Mouse (Mus musculus): ENCODE data around the gene Olfr1449.
"Not testable (repeated sequence)": the region's sequence is repeated elsewhere in the genome, so short reads cannot be mapped to it uniquely, and the experiment has no call there.

Olfr1449 gene

DNA sequence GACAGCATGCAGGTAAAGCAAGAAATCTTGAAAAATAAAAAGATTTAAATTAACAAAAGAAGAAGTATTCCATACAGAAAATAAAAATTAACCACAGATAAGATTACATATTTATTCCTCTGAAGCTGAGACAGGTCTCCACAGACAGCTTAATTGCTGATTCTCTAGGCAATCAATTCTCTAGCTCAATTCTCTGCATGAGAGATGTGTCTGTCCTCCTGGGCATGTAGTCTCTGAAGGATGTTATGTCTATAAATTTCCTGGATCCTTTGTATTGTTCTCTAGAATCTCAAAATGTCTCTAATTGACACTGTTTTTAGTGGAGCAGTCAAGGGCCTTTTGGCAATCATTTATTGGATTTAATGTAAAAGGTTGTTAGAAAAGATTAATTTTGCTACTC lies at the start of gene Olfr1449:
Gene Olfr1449 (plus strand): TSS at position 301 of the 400 bp plus-strand sequence.
- ATAC-seq (ENCODE audit: insufficient number of reproducible peaks, low FRiP score, low TSS enrichment) = no peak

DNA sequence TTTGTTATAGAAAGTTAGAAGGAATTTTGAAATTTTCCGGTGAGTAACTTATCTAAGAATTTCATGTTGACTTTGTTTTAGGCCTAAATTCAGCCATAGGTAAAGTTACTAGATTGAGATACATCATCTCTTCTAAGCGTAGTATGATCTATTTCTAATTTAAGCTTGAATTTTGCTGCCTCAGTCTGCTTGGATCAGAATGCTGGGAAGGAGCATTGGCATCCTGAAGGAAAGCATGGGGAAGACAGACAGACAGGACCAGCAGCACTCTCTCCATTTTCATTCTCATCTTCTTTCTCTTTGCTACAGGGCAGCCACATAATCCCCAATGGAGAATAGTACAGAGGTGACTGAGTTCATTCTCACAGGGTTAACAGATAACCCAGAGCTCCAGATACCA lies 47.1 kb upstream of the Olfr1449 start, which contains the start of gene Olfr1445:
Gene Olfr1445 (plus strand): TSS at position 301 of the 400 bp plus-strand sequence.
- no peak for ATAC-seq (ENCODE audit: insufficient number of reproducible peaks, low FRiP score, low TSS enrichment)

DNA sequence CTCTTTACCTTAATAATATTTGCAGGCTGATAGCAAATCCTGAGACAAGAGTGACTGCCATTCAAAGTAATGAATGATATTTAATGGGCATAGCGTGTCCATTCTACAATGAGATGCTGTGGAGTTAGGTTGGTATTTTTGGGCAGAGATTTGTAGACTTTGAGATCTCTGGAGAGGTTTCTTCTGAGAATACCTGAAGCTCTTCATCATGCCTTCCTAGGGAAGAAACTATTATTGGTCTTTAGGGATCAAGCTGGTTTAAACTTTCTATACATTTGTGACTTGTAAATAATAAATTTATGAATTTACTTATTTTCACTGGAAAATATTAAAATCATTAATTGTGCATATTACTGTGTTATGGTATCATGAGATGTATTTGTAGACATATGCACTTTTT lies 37.2 kb upstream of the Olfr1449 start, which contains the start of gene Olfr1446:
Gene Olfr1446 (minus strand): TSS at position 101 of the 400 bp plus-strand sequence.
- ATAC-seq (ENCODE audit: insufficient number of reproducible peaks, low FRiP score, low TSS enrichment) = no peak

DNA sequence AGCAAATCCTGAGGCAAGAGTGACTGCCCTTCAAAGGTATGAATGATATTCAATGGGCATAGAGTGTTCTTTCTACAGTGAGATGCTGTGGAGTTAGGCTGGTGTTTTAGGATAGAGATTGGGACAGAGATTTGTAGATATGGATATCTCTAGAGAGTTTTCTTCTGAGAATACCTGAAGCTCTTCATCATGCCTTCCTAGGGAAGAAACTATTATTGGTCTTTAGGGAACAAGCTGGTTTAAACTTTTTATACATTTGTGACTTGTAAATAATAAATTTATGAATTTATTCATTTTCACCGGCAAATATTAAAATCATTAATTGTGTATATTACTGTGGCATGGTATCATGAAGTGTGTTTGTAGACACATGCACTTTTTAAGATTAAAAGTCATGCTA lies 27.0 kb upstream of the Olfr1449 start, which contains the start of gene Olfr1447:
Gene Olfr1447 (minus strand): TSS at position 101 of the 400 bp plus-strand sequence.
- ATAC-seq (ENCODE audit: insufficient number of reproducible peaks, low FRiP score, low TSS enrichment) = no peak

DNA sequence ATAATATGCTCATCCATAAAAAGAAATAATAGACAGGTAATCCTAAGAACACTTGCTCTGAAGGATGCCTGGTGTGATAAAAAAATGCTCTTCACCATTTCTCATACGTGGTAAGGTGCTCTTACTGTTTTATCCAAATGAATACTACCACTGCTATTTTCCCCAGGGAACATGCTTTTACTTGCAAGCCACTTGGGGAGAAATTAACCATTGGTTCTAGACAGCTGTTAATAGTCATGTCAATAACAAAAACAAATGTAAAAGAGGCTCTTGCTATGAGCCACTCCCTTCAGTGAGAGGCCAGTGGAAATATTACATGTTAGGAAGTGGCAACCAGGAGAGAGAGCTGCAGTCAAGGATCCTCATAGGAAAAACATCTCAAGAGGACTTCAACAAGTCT lies 6.3 kb upstream of the Olfr1449 start, which contains the start of gene Olfr1448:
Gene Olfr1448 (minus strand): TSS at position 101 of the 400 bp plus-strand sequence.
- ATAC-seq (ENCODE audit: insufficient number of reproducible peaks, low FRiP score, low TSS enrichment) = no peak

DNA sequence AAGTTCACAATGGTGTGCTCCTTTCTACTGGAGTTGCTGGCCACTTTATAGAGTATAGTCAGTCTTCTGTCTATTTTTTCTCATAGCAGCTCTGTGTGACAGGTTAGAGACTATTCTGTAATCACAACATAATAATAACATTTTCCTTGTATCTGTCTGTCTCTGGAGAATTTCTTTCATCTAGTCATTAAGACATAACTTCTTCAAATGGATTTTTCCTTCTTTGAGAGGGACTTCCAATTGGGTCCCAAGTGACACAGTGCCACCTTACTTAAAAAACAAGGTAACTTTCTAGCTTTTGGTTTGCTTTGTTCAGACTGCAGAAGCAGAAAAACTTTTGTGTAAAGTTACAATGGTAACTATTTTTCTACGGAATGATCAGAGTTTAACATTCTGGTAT lies 19.3 kb downstream of the Olfr1449 start, which contains the start of gene Olfr1450:
Gene Olfr1450 (plus strand): TSS at position 301 of the 400 bp plus-strand sequence.
- no peak for ATAC-seq (ENCODE audit: insufficient number of reproducible peaks, low FRiP score, low TSS enrichment)

DNA sequence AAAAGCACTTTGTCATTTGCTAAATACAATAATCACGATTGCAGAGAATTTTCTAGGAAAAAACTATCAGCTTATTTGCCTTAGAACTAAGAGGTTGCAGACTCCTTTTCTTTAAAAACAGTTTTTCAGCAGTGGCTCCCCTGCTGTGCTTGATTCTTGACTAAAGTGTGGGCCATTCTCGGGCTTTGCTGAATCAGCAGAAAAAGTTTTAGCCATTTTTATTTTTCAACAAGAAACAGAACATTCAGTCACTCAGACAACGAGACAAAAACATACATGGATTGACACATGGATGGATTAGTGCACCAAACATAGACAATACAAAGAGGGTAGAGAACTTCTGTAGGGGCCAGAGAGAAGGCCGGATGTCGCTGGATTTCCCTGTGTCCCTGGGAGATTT lies 39.4 kb downstream of the Olfr1449 start:
- ATAC-seq (ENCODE audit: insufficient number of reproducible peaks, low FRiP score, low TSS enrichment) = not testable (repeated sequence)
